Mouse (Mus musculus) intestine, embryonic 15.5 days (tissue): Measurements from ENCODE around the gene Olfr1152. TPM values are rescaled to one million over a fixed set of nuclear protein-coding genes. Genes with fewer than 3 reads are reported as not detected.

Experiments
- ATAC-seq: fragments of 200-750 bp; cut with Nextera tagmentation; 2 replicates; pipeline ENCODE4 v1.8.0; 2017; ENCODE audit warnings: moderate TSS enrichment, moderate library complexity
- H3K27ac ChIP-seq: fragments of 300-500 bp; sonication (generic); 2 replicates; pipeline ENCODE4 v1.5.1; 2015; ENCODE audit warnings: mild to moderate bottlenecking, inconsistent platforms
- H3K27me3 ChIP-seq: fragments of 300-500 bp; sonication (generic); replicated peaks from 2 replicates; pipeline ENCODE4 v1.6.1; 2015; ENCODE audit warnings: inconsistent platforms
- H3K36me3 ChIP-seq: fragments of 300-500 bp; sonication (generic); 2 replicates; pipeline ENCODE4 v1.6.1; 2015; ENCODE audit warnings: inconsistent platforms
- H3K4me1 ChIP-seq: fragments of 300-500 bp; sonication (generic); replicated peaks from 2 replicates; pipeline ENCODE4 v1.6.1; 2015; ENCODE audit warnings: inconsistent platforms
- H3K4me2 ChIP-seq: fragments of 300-500 bp; sonication (generic); replicated peaks from 2 replicates; pipeline ENCODE4 v1.6.1; 2015; ENCODE audit warnings: mild to moderate bottlenecking, inconsistent platforms
- H3K4me3 ChIP-seq: fragments of 300-500 bp; sonication (generic); replicated peaks from 2 replicates; pipeline ENCODE4 v1.5.1; 2015; ENCODE audit warnings: inconsistent platforms
- H3K9ac ChIP-seq: fragments of 300-500 bp; sonication (generic); 2 replicates; pipeline ENCODE4 v1.6.1; 2015; ENCODE audit warnings: inconsistent platforms
- H3K9me3 ChIP-seq: fragments of 300-500 bp; sonication (generic); 2 replicates; pipeline ENCODE4 v1.6.1; 2016; ENCODE audit warnings: inconsistent platforms
- WGBS: fragments of 180-500 bp; shearing (Covaris S2); methylation state at CpG from one replicate; pipeline ENCODE4 v1.1.7; 2015; 5-methylcytosine and 5-hydroxymethylcytosine counted together
- polyA plus RNA-seq: library from polyadenylated mRNA; unstranded; fragments of >200 nt; fragmentation: Nextera tagmentation; extraction: Ambion mirVana; gene quantifications from 2 replicates; pipeline ENCODE4 v1.2.1, GENCODE M21; 2015

Gene Olfr1152
- polyA plus RNA-seq, result not detected in 2 replicates

- ATAC-seq, result no peak
Observed at GRCm38 (mm10) chr2:87866192-87866591, at the start of gene Olfr1152. Gene Olfr1152 (plus strand): TSS chr2:87866492.

GRCm38 (mm10) chr2:87830233-87830632 is 36.1 kb upstream of the Olfr1152 start, which contains the start of gene Olfr1148:
Gene Olfr1148 (plus strand): TSS chr2:87830533.
- H3K36me3 ChIP-seq, result no peaks in the 10 kb centered on the region
- H3K9ac ChIP-seq, result no peak within 1 kb of the TSS
- WGBS, result 94% methylated on average over 1 of the region's 1 CpGs
- no peak within 1 kb of the TSS for H3K27ac ChIP-seq
- H3K27me3 ChIP-seq, result no peaks in the 10 kb centered on the region
- H3K4me3 ChIP-seq, result no peak within 1 kb of the TSS
- no peak within 1 kb of the TSS for H3K4me2 ChIP-seq
- no peaks in the 10 kb centered on the region for H3K9me3 ChIP-seq
- H3K4me1 ChIP-seq, result no peaks in the 10 kb centered on the region
- ATAC-seq, result no peak

More at GRCm38 (mm10) chr2:87866192-87866591, at the start of gene Olfr1152:
- H3K4me1 ChIP-seq, result no peaks in the 10 kb centered on the region
- H3K4me2 ChIP-seq, result no peak within 1 kb of the TSS
- H3K9ac ChIP-seq, result no peak within 1 kb of the TSS
- H3K27ac ChIP-seq, result no peak within 1 kb of the TSS
- no peaks in the 10 kb centered on the region for H3K27me3 ChIP-seq
- H3K36me3 ChIP-seq, result no peaks in the 10 kb centered on the region
- H3K4me3 ChIP-seq, result no peak within 1 kb of the TSS
- H3K9me3 ChIP-seq, result no peaks in the 10 kb centered on the region

GRCm38 (mm10) chr2:87843693-87844092 is 22.6 kb upstream of the Olfr1152 start, which contains the start of gene Olfr1150-ps1:
Gene Olfr1150-ps1 (plus strand): TSS chr2:87843993.
- H3K36me3 ChIP-seq, result no peaks in the 10 kb centered on the region
- H3K4me1 ChIP-seq, result no peaks in the 10 kb centered on the region
- H3K4me3 ChIP-seq, result no peak within 1 kb of the TSS
- no peak for ATAC-seq
- no peak within 1 kb of the TSS for H3K27ac ChIP-seq
- no peaks in the 10 kb centered on the region for H3K9me3 ChIP-seq
- no peak within 1 kb of the TSS for H3K4me2 ChIP-seq
- no peaks in the 10 kb centered on the region for H3K27me3 ChIP-seq
- 79% methylated on average over 1 of the region's 1 CpGs for WGBS
- H3K9ac ChIP-seq, result no peak within 1 kb of the TSS

- no peak for ATAC-seq
- no peaks in the 10 kb centered on the region for H3K4me1 ChIP-seq
- WGBS, result 94% methylated on average over 1 of the region's 1 CpGs
- no peak within 1 kb of the TSS for H3K9ac ChIP-seq
- no peaks in the 10 kb centered on the region for H3K9me3 ChIP-seq
- no peak within 1 kb of the TSS for H3K4me2 ChIP-seq
- no peaks in the 10 kb centered on the region for H3K27me3 ChIP-seq
- no peak within 1 kb of the TSS for H3K4me3 ChIP-seq
- H3K36me3 ChIP-seq, result no peaks in the 10 kb centered on the region
- H3K27ac ChIP-seq, result no peak within 1 kb of the TSS
Observed at GRCm38 (mm10) chr2:87855562-87855961, 10.7 kb upstream of the Olfr1152 start, which contains the start of gene Olfr1151. Gene Olfr1151 (plus strand): TSS chr2:87855862.

- Histone ChIP-seq H3K4me2 (no peak within 1 kb of the TSS), H3K27me3 (no peaks in the 10 kb centered on the region), H3K4me1 (no peaks in the 10 kb centered on the region), H3K4me3 (no peak within 1 kb of the TSS), H3K27ac (no peak within 1 kb of the TSS), H3K9ac (no peak within 1 kb of the TSS), H3K36me3 (no peaks in the 10 kb centered on the region), H3K9me3 (no peaks in the 10 kb centered on the region)
- no peak for ATAC-seq
- WGBS, result 70% methylated on average over 1 of the region's 1 CpGs
Observed at GRCm38 (mm10) chr2:87894662-87895061, 28.4 kb downstream of the Olfr1152 start, which contains the start of gene Olfr1153. Gene Olfr1153 (plus strand): TSS chr2:87894962.

- Histone ChIP-seq H3K4me1 (no peaks in the 10 kb centered on the region), H3K27me3 (no peaks in the 10 kb centered on the region), H3K4me2 (no peak within 1 kb of the TSS), H3K9me3 (no peaks in the 10 kb centered on the region), H3K27ac (no peak within 1 kb of the TSS), H3K9ac (no peak within 1 kb of the TSS), H3K36me3 (no peaks in the 10 kb centered on the region), H3K4me3 (no peak within 1 kb of the TSS)
- 80% methylated on average over 1 of the region's 1 CpGs for WGBS
- no peak for ATAC-seq
Observed at GRCm38 (mm10) chr2:87905066-87905465, 38.8 kb downstream of the Olfr1152 start, which contains the start of gene Olfr1154. Gene Olfr1154 (minus strand): TSS chr2:87905166.

Other genes with a start within 250 kb of the Olfr1152 start
- not detected in 2 replicates for gene Olfr1131, start 239.4 kb upstream of the Olfr1152 start, polyA plus RNA-seq
- gene Olfr1132, start 229.0 kb upstream of the Olfr1152 start, polyA plus RNA-seq, result not detected in 2 replicates
- gene Olfr1133, start 219.1 kb upstream of the Olfr1152 start, polyA plus RNA-seq, result not detected in 2 replicates
- gene Olfr1134, start 208.0 kb upstream of the Olfr1152 start, polyA plus RNA-seq, result not detected in 2 replicates
- not detected in 2 replicates for gene Olfr1135, start 192.8 kb upstream of the Olfr1152 start, polyA plus RNA-seq
- gene Olfr1136, start 172.5 kb upstream of the Olfr1152 start, polyA plus RNA-seq, result not detected in 2 replicates
- not detected in 2 replicates for gene Olfr1137, start 153.3 kb upstream of the Olfr1152 start, polyA plus RNA-seq
- gene Olfr1138, start 126.5 kb upstream of the Olfr1152 start, polyA plus RNA-seq, result not detected in 2 replicates
- gene Olfr1140, start 122.7 kb upstream of the Olfr1152 start, polyA plus RNA-seq, result not detected in 2 replicates
- not detected in 2 replicates for gene Olfr1141, start 112.5 kb upstream of the Olfr1152 start, polyA plus RNA-seq
- gene Olfr152, start 87.0 kb upstream of the Olfr1152 start, polyA plus RNA-seq, result not detected in 2 replicates
- gene Olfr1143, start 65.9 kb upstream of the Olfr1152 start, polyA plus RNA-seq, result not detected in 2 replicates
- gene Olfr1145, start 56.7 kb upstream of the Olfr1152 start, polyA plus RNA-seq, result not detected in 2 replicates
- gene Olfr1148, start 36.0 kb upstream of the Olfr1152 start, polyA plus RNA-seq, result not detected in 2 replicates
- not detected in 2 replicates for gene Olfr1150-ps1, start 22.5 kb upstream of the Olfr1152 start, polyA plus RNA-seq
- gene Olfr1151, start 10.6 kb upstream of the Olfr1152 start, polyA plus RNA-seq, result not detected in 2 replicates
- gene Olfr1153, start 28.5 kb downstream of the Olfr1152 start, polyA plus RNA-seq, result not detected in 2 replicates
- gene Olfr1154, start 38.7 kb downstream of the Olfr1152 start, polyA plus RNA-seq, result not detected in 2 replicates
- gene Olfr1155, start 78.6 kb downstream of the Olfr1152 start, polyA plus RNA-seq, result not detected in 2 replicates
- gene Olfr1156, start 86.6 kb downstream of the Olfr1152 start, polyA plus RNA-seq, result not detected in 2 replicates
- not detected in 2 replicates for gene Olfr1157, start 101.8 kb downstream of the Olfr1152 start, polyA plus RNA-seq
- not detected in 2 replicates for gene Olfr74, start 108.2 kb downstream of the Olfr1152 start, polyA plus RNA-seq
- not detected in 2 replicates for gene Olfr1158, start 123.6 kb downstream of the Olfr1152 start, polyA plus RNA-seq
- not detected in 2 replicates for gene Olfr1160, start 141.8 kb downstream of the Olfr1152 start, polyA plus RNA-seq
- gene Olfr1161, start 156.3 kb downstream of the Olfr1152 start, polyA plus RNA-seq, result not detected in 2 replicates
- gene Olfr73, start 171.2 kb downstream of the Olfr1152 start, polyA plus RNA-seq, result not detected in 2 replicates
- gene Olfr1162, start 184.6 kb downstream of the Olfr1152 start, polyA plus RNA-seq, result not detected in 2 replicates
- gene Olfr1163, start 205.3 kb downstream of the Olfr1152 start, polyA plus RNA-seq, result not detected in 2 replicates
- gene Olfr1164, start 227.5 kb downstream of the Olfr1152 start, polyA plus RNA-seq, result not detected in 2 replicates